Mouse (Mus musculus): Measurements from ENCODE around the gene Shc2.

Gene Shc2

DNA sequence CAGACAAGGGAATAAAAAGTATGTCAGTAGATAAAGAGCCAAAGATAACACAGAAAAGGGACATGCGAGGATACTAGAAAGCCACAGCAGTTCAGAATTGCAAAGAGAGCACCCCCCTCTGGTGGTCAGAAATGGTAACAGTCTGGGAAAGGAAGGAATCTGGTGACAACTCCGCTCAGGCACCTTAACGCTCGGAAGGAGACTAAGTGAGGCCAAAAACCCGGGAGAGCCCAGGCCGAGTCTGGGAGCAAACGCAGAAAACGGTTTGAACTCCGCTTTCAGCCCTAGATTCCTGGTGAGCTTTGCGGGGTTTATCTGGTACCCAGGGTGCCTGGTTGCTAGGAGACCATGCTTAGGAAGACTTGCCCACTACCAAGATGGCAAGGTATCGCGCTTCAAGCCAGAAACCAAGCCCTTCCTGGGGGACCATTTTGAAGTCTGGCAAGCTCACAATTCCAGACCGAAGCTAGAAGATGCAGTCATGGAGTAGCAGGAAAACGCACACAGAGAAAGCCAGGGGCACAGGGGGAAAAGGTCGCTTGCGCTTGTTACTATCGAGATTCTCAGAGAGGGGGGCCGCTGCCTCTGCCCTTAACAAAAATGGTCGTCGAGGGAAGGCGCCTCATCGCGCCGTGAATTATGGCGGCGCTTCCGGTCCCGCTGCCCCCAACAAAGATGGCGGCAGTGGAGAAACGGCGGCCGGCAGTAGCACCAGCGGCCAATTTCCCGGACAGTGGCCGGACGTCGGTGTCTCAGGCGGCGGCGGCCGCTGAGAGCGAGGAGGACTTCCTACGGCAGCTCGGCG lies 31.3 kb upstream of the Shc2 start, which contains the start of gene Tpgs1:
Gene Tpgs1, plus strand, starts transcription at position 599 of the 805 bp plus-strand sequence.
- DNase-seq (ENCODE audit: low spot score in 2 of 2) = peak; percentile 93 to 95

GRCm38 (mm10) chr10:79668076-79668475 lies 30.4 kb upstream of the Shc2 start:
- peak in 1 of 2 experiments; percentile 44 for DNase-seq (ENCODE audit: low spot score in 2 of 2)

DNA sequence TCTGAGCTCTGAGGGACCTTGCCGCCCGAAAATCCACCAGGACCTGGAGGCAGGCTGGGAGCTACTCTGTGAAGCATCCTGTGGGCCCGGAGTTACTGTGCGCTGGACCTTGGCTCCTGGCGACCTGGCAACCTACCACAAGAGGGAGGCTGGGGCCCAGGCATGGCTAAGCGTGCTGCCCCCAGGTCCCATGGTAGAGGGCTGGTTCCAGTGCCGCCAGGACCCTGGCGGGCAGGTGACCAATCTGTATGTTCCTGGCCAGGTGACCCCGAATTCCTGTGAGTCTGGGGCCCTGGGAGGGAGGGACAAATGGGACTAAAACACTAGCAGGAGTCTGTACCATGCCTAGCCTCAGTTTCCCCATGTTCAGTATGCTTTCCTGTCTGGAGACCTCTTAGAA lies 28.8 kb upstream of the Shc2 start:
- peak in 1 of 2 experiments; percentile 38 for DNase-seq (ENCODE audit: low spot score in 2 of 2)

DNA sequence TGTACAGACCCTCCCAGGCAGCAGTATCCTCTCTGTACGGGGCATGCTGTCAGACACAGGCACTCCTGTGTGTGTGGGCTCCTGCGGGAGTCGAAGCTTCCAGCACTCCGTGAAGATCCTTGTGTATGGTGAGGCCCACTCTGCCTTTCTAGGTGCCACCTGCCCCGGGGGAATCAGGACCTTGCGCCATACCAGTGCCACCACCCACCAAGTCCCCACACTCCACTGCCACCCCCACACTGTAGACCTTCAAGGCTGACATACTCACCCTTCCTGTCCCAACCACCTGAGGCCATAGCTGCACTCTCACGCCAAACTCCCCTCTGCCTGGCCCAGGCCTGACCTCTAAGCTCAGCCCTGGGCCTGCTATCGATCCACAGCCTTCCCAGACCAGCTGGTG lies 27.3 kb upstream of the Shc2 start:
- no peak for DNase-seq (ENCODE audit: low spot score in 2 of 2)

DNA sequence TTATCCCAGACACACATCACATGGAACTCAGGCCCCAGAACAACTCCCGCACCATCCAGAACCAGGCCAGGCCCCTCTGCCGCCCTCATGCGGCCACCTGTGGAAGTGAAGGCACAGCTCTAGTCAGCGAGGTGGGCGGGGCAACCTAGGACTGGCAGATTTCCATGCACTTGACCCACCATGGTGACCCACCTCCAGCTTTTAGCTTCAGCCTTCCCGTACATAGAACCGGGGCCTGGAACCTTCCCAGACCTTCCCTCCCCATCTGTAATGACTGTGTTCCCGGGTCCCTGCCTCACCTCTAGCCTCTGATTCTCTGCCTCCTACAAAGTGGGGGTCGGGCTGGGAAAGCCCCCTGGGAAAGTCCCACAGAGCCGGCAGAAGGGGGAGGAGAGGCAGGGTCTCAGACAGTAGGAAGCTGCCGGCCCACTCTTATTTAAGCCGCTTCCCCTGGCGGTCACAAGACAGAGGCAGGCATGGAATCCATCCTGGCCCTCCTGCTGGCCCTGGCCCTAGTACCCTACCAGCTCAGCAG lies 26.5 kb upstream of the Shc2 start, which contains the start of gene Madcam1:
Gene Madcam1, plus strand, starts transcription at position 429 of the 535 bp plus-strand sequence.
- peak; percentile 64 to 75 for DNase-seq (ENCODE audit: low spot score in 2 of 2)

GRCm38 (mm10) chr10:79661861-79662260 lies 24.1 kb upstream of the Shc2 start:
- DNase-seq (ENCODE audit: low spot score in 2 of 2) = peak in 1 of 2 experiments; percentile 26

DNA sequence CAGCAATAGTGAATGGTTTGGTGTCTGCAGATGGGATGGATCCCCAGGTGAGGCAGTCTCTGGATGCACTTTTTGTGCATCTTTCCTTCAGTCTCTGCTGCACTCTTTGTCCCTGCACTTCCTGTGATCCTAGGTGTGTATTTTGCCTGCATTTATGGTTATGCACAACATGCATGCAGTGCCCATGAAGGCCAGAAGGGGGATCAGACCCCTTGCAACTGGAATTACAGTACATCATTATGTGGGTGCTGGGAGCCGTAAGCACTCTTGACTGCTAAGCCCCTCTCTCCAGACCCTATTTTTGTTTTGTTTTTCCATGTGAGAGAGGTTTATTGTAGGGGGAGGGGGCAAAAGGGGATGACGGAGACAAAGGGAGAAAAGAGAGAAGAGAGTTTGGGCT lies 22.6 kb upstream of the Shc2 start:
- no peak for DNase-seq (ENCODE audit: low spot score in 2 of 2)

DNA sequence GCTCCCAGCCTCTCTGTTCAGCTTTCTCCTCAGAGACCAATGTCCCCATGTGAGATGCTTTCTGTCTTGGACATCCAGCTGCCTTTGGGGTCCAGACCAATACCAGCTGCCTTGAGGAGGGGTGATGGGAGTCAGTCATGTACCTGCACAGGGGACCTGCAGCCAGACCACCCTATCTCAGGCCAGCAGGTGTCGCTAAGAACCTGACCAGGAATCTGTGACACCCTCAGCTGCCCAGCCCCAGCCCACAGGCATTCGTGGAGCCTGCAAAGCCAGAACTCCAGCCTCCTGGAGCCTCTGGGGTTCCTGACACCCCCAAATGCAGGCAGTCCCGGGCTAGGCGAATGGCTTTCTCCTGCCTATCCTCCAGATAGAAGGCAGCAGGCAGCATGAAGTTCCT lies 21.1 kb upstream of the Shc2 start:
- no peak for DNase-seq (ENCODE audit: low spot score in 2 of 2)

- peak; percentile 76 to 92 for DNase-seq (ENCODE audit: low spot score in 2 of 2)
These were observed 17.3 kb upstream of the Shc2 start for GRCm38 (mm10) chr10:79654946-79655395.

DNA sequence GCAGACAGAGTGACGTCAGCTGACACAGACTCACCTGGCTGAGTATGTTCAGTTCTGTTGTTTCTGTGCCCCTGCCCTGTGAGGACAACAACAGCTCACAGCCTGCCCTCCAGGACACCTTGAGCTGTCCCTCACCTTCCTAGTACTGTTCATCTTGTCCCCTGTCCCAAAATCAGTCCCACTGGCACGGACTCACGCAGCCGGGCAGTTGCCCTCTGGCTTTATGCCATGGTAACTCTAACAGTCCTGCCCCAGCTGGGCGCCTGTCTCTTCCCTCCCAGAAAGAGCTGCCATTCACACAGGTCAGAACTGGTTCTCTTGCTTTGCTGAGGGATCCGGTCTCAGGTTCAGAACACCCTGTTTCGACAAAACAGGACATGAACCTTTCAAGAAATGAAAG lies 15.1 kb upstream of the Shc2 start:
- no peak for DNase-seq (ENCODE audit: low spot score in 2 of 2)

DNA sequence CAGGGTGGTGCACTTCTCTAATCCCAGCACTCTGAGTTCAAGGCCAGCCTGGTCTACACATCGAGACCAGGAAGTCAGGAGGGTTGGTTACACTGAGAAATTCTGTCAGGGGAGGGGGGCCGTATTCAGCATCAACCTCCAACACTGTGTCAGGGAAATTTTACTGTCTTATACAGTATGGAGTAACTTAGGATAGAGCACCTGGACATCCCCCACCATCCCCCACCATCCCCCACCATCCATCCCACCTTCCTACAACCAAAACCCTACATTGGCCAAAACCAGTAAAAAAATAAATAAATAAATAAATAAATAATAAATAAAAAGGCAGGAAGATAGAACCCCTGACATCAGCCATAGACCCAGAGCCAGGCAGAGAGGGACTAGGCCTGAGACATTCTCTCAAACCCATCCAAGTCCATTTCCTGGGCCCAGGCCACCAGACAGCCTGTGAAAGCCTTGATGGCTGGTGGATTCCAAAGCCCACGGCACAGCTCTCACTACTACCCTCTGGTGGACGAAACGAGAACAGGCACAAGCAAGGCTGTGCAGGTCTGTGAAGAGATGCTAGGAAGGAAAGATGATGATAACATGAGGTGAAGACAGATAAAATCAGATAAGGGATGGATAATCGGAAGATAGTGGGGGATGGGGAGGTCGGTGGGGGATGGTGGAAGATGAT lies 11.5 kb upstream of the Shc2 start:
- DNase-seq (ENCODE audit: low spot score in 2 of 2) = peak; percentile 79 to 85

DNA sequence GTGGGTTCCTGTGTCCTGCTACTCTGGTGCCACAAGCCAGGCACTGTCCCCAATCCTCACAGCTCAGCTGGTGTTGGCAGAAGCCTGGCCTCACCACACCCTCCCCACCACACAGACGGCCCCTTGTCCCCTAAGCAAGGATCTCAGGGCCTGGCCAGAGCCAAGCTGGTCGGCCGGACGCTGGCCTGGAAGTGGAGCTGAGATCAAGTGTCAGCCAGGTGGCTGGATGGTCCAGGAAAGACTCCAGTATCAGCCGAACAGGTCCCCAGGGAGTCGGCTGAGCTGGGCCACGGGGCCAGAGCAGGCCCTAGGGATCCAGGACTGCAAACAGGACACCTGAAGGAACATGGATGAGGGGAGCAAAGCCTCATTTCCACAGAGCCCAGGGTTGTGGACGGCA lies 8.0 kb upstream of the Shc2 start, which contains the start of gene Odf3l2:
Gene Odf3l2, minus strand, starts transcription at position 28 of the 400 bp plus-strand sequence.
- no peak for DNase-seq (ENCODE audit: low spot score in 2 of 2)

DNA sequence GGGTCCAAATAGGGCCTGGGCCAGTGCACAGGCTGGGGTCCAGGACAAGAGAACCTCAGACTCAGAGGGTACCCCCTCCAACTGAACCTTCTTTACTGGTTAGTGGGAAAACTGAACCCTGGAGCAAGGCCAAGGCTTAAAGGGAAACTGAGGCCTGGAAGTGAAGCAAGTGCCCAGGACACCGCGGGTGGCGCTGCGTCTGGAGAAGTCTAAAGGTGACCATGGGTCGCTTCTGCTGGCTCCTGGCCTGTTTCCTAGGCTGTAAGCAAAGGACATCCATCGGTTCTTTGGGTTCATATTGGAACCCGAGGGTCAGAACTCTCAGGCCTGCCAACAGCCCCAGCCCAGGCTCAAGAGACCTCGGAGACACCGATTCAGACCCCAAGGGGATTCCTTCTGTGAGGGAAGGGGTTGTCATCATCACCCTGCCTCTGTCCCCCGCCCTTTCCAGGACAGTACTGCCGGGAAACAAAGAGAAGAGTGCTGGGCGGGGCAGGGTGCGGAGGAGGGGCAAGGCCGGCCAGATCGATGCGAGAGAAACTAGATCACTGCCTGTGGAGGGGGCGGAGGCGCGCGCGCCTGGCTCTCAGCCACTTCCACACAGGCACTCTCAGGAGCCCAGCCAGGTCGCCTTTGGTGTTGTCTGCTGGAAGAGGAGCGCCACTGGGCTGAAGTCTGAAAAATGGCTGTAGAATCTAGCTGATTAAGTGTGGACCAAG lies 927 bp upstream of the Shc2 start:
- peak; percentile 70 to 75 for DNase-seq (ENCODE audit: low spot score in 2 of 2)

DNA sequence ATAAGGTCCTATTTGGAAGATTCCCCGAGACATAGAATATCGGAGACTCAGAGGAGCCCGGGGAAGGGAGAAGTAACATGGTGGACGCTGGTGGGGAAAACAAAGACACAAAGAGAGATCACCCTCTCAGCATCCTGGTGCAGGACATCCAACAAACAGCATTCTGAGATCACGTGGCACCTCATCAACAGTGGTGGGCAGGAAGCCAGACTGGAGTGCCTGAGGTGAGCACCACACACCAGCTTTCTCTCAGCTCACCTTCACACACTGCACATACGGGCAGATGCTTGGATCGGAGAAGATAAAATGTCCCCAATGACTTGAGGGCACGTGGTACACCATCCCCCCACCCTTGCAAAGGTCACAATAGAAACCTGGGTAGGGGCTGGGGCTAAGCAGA lies 1.4 kb downstream of the Shc2 start:
- DNase-seq (ENCODE audit: low spot score in 2 of 2) = no peak

- peak in 1 of 2 experiments; percentile 22 for DNase-seq (ENCODE audit: low spot score in 2 of 2)
These were observed 4.5 kb downstream of the Shc2 start for GRCm38 (mm10) chr10:79633006-79633777.

GRCm38 (mm10) chr10:79631432-79631831 lies 6.3 kb downstream of the Shc2 start:
- peak; percentile 64 to 82 for DNase-seq (ENCODE audit: low spot score in 2 of 2)

GRCm38 (mm10) chr10:79628377-79628776 lies 9.3 kb downstream of the Shc2 start:
- DNase-seq (ENCODE audit: low spot score in 2 of 2) = no peak

- no peak for DNase-seq (ENCODE audit: low spot score in 2 of 2)
These were observed 11.6 kb downstream of the Shc2 start for GRCm38 (mm10) chr10:79626156-79626555.

DNA sequence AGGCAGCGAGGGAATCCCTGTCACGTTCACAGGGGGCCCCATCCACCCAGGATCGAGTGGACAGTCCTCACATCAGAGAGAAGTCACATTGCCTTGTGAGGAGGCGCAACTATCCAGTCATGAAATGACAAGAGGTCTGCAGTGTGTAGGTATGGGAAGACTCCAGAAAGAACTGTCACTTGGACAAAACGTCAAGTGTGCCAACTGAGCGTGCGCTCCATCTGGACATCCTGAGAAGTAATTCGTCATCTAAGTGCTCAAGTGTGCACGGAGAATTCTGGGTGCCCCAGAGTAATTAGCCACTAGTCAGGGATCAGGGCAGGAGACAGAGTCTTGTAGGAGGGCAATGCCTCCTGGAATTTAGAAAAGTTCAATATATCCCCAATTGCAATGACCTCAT lies 12.3 kb downstream of the Shc2 start:
- DNase-seq (ENCODE audit: low spot score in 2 of 2) = no peak

GRCm38 (mm10) chr10:79623950-79624349 lies 13.8 kb downstream of the Shc2 start:
- DNase-seq (ENCODE audit: low spot score in 2 of 2) = no peak

DNA sequence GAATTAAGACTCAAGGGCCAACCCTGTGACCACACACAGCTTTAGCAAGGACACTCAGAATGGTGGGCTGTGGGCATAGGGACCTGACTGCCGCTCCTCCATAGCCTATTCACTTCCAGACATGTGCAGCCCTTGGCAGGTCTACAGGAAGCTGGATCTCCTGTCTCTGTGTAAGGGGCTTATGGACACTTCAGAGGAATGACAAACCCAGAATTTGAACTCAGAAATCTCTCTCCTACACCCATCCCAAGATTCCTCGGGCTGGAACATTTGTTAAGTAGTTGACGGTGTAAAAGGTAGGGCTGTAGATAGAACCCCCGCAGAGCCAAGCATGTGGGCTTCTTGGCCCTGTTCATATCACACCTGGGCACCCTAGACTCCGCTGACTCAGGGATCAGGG lies 21.3 kb downstream of the Shc2 start:
- DNase-seq (ENCODE audit: low spot score in 2 of 2) = no peak

All from right cerebral cortex, postnatal 10 days (tissue).